Mouse (Mus musculus) heart, embryonic 11.5 days (tissue): ENCODE results near the gene 2610528J11Rik. TPM values are rescaled to one million over a fixed set of nuclear protein-coding genes. Genes with fewer than 3 reads are reported as not detected.
"Not testable (repeated sequence)": the region's sequence is repeated elsewhere in the genome, so short reads cannot be mapped to it uniquely, and the experiment has no call there.

Experiments
- ATAC-seq: fragments of 200-750 bp; cut with Nextera tagmentation; replicated peaks from 2 replicates; pipeline ENCODE4 v1.8.0; 2017; ENCODE audit warnings: moderate library complexity; ENCODE audit not compliant: insufficient number of reproducible peaks, low FRiP score, low TSS enrichment
- H3K27ac ChIP-seq: fragments of 300-500 bp; sonication (generic); 2 replicates; pipeline ENCODE4 v1.5.1; 2014; ENCODE audit warnings: mild to moderate bottlenecking, low read depth, low read length
- H3K27me3 ChIP-seq: fragments of 300-500 bp; sonication (generic); 2 replicates; pipeline ENCODE4 v1.6.1; 2014; ENCODE audit warnings: mild to moderate bottlenecking, low read length, mixed read lengths; ENCODE audit not compliant: control insufficient read depth, insufficient read depth
- H3K36me3 ChIP-seq: fragments of 300-500 bp; sonication (generic); 2 replicates; pipeline ENCODE4 v1.6.1; 2014; ENCODE audit warnings: mild to moderate bottlenecking, low read length, moderate library complexity, mixed read lengths; ENCODE audit not compliant: control insufficient read depth, insufficient read depth
- H3K4me1 ChIP-seq: fragments of 300-500 bp; sonication (generic); 2 replicates; pipeline ENCODE4 v1.6.1; 2014; ENCODE audit warnings: low read length; ENCODE audit not compliant: control insufficient read depth, insufficient read depth
- H3K4me2 ChIP-seq: fragments of 300-500 bp; sonication (generic); 2 replicates; pipeline ENCODE4 v1.6.1; 2014; ENCODE audit warnings: mild to moderate bottlenecking, moderate library complexity
- H3K4me3 ChIP-seq: fragments of 300-500 bp; sonication (generic); 2 replicates; pipeline ENCODE4 v1.5.1; 2014; ENCODE audit warnings: low read depth, low read length
- H3K9ac ChIP-seq: fragments of 300-500 bp; sonication (generic); 2 replicates; pipeline ENCODE4 v1.6.1; 2014; ENCODE audit warnings: mild to moderate bottlenecking, low read depth, low read length, moderate library complexity
- H3K9me3 ChIP-seq: fragments of 300-500 bp; sonication (generic); replicated peaks from 2 replicates; pipeline ENCODE4 v1.6.1; 2016; ENCODE audit warnings: low read length; ENCODE audit not compliant: control insufficient read depth
- WGBS: fragments of 180-500 bp; shearing (Covaris S2); extraction: QIAGEN DNeasy Blood & Tissue Kit; methylation state at CpG from one replicate; pipeline ENCODE4 v1.1.7; 2014; ENCODE audit not compliant: insufficient replicate concordance; 5-methylcytosine and 5-hydroxymethylcytosine counted together
- polyA plus RNA-seq: library from polyadenylated mRNA; unstranded; fragments of >200 nt; fragmentation: Nextera tagmentation; extraction: Ambion mirVana; gene quantifications from 2 replicates; pipeline ENCODE4 v1.2.1, GENCODE M21; 2014

2610528J11Rik gene
- 0.31 and 0.39 TPM in 2 replicates for polyA plus RNA-seq

DNA sequence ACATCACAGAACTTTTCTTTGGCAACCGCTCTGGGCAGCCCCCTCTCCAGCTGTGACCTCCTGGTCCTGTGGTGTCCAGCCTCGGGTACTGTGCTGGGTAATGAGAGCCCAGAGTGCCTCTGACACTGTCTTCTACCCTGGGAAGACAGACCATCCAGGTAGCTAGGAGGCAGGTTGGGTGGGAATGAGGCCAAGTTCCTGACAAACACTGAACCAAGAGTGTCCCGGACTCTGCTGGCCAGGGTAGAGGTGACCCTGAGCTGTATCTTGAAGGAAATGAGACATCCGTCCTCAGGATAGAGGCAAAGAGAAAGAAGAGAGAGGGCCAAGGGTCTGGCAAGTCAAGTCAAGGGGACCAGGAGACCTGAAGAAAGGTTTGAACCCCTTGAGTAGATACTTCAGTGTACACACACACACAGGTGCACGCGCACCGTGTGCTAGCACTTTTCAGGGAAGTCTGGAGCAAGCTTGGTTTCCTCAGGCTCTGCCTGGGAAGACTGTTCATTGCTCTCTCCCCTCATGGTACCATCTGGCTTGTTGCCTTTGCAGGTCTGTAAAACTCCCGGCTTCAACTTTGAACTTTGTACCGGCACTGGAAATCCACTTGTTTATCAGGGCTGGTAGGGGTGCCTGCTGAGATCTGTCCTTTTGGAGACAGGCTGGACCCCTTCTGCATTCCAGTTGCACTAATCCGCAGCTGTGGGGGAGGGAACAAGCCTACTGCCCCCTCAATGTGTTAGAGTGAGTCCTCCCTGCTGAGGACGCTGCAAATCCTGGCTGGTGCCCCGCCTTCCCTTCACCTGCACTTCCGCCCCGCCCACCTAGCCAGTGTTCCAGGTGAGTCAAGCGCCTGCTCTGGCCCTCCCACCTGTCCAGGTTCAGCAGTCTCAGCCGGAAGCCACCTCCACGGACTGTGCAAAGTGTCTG lies at the start of gene 2610528J11Rik:
TSS of gene 2610528J11Rik (plus strand) at position 592 of the 927 bp plus-strand sequence.
- Histone ChIP-seq H3K36me3 (no peaks in the 10 kb centered on the region), H3K9ac (no peak within 1 kb of the TSS), H3K9me3 (no peaks in the 10 kb centered on the region), H3K27me3 (peaks cover 4% of the 10 kb centered on the region; the same call in 1 of the 2 replicates), H3K4me3 (no peak within 1 kb of the TSS), H3K27ac (no peak within 1 kb of the TSS), H3K4me1 (no peaks in the 10 kb centered on the region), H3K4me2 (no peak within 1 kb of the TSS)
- ATAC-seq = no peak
- WGBS = 37% methylated on average over 17 of the region's 17 CpGs

DNA sequence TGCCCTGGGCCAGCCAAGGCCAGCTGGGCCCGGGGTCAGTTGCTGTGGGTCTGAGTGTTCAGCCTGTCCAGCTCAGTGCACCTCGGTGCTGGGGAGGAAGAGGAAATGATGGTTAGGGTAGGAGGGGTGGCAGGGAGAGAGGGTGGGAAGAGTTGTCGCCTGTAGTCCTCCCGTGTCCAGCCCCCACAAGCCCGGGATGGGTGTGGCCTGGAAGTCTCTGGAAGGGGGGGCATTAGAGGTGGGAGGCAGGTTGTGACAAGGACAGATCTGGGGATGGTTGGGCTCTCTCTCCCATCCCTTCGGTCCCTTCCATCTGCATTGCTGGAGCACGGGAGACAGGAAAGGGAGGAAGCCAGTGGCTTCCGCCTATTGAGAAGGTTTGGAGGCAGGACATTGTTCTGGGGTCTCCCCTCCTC lies 37.1 kb upstream of the 2610528J11Rik start, which contains the start of gene Tie1:
TSS of gene Tie1 (minus strand) at position 345 of the 416 bp plus-strand sequence.
- Histone ChIP-seq H3K4me1 (no peaks in the 10 kb centered on the region; the same call in 1 of the 2 replicates), H3K9ac (peak within 1 kb of the TSS; percentile 17; the same call in 1 of the 2 replicates), H3K9me3 (no peaks in the 10 kb centered on the region), H3K4me3 (peak within 1 kb of the TSS; percentile 37), H3K36me3 (no peaks in the 10 kb centered on the region), H3K27me3 (no peaks in the 10 kb centered on the region), H3K27ac (peak within 1 kb of the TSS; percentile 38), H3K4me2 (peak within 1 kb of the TSS; percentile 49)
- peak; percentile 85 for ATAC-seq
- 54% methylated on average over 8 of the region's 8 CpGs for WGBS

DNA sequence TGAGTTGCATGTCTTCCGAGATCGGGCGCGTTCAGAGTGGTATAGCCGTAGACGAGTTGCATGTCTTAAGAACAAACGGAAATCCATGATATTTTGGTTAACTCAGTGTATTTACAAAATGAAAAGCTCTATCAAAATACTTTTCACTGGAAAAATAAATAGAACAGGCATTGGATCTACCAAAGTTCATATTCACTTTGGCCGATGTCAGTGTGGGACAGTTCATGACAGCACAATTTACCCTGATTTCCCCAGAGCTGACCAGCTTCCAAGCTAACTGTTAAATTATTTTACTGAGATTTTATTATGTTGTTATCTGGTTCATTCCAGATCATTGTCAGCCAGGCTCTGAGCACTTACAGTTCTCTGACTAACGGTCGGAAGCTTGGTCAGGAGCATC lies 36.3 kb upstream of the 2610528J11Rik start:
- H3K27me3 ChIP-seq = no peaks in the 10 kb centered on the region
- H3K4me3 ChIP-seq = no peak overlapping the region
- no peak for ATAC-seq
- 81% methylated on average over 10 of the region's 10 CpGs for WGBS
- no peaks in the 10 kb centered on the region; the same call in 1 of the 2 replicates for H3K4me1 ChIP-seq
- H3K4me2 ChIP-seq = no peak overlapping the region
- H3K9ac ChIP-seq = no peak overlapping the region
- no peaks in the 10 kb centered on the region for H3K9me3 ChIP-seq
- H3K27ac ChIP-seq = peak overlapping the region; percentile 22; the same call in 1 of the 2 replicates
- no peaks in the 10 kb centered on the region for H3K36me3 ChIP-seq

DNA sequence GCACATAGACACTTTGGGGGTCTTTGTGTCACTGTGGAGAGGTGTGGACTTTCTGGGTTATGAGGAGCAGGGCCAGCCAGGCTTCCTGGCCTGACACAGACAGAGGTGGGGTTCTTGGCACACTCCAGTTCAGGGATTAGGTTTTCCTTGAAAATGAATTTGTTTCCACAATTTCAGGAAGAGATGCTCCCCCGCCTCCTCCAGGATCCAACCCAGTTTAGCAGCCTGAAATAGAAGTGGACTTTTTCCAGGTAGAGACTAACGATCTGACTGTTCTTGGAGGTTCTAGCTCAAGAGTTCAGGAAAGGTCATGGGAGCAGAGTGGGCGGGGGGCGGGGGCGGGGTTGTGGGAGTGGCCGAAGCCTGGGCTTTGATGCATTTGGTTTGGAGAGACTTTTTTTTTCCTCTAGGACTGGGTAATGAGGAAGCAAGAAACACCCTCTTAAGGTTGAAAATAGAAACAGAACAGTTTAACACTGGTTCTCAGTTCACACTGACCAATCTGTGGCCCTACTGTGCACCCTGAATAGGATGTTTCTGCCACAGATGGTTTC lies 26.6 kb upstream of the 2610528J11Rik start:
- Histone ChIP-seq H3K9me3 (no peaks in the 10 kb centered on the region), H3K27me3 (no peaks in the 10 kb centered on the region), H3K4me2 (no peak overlapping the region), H3K9ac (no peak overlapping the region), H3K4me1 (no peaks in the 10 kb centered on the region), H3K4me3 (no peak overlapping the region), H3K27ac (no peak overlapping the region), H3K36me3 (no peaks in the 10 kb centered on the region)
- ATAC-seq = no peak
- WGBS = 53% methylated on average over 6 of the region's 6 CpGs

DNA sequence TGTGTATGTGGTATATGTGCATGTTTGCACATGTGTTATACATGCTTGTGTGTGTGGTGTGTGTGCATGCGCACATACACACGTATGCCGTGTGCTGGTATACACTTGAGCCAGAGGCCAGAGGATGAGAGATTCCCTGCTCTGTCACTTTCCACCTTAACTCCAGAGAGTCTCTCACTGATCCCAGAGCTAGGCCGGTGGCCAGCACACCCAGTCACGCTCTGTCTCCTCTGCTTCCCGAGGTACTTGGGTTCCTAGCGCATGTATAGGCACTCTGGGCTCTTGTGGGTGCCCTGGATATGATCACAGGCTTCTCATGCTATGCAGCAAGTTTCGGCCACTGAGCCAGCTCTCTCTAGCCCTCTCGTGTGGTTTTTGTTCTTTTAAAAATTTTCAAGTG lies 26.0 kb upstream of the 2610528J11Rik start:
- H3K27me3 ChIP-seq = no peaks in the 10 kb centered on the region
- H3K36me3 ChIP-seq = no peaks in the 10 kb centered on the region
- 72% methylated on average over 9 of the region's 9 CpGs for WGBS
- no peak overlapping the region for H3K9ac ChIP-seq
- no peaks in the 10 kb centered on the region for H3K9me3 ChIP-seq
- ATAC-seq = no peak
- no peaks in the 10 kb centered on the region for H3K4me1 ChIP-seq
- H3K4me2 ChIP-seq = no peak overlapping the region
- no peak overlapping the region for H3K4me3 ChIP-seq
- H3K27ac ChIP-seq = no peak overlapping the region

DNA sequence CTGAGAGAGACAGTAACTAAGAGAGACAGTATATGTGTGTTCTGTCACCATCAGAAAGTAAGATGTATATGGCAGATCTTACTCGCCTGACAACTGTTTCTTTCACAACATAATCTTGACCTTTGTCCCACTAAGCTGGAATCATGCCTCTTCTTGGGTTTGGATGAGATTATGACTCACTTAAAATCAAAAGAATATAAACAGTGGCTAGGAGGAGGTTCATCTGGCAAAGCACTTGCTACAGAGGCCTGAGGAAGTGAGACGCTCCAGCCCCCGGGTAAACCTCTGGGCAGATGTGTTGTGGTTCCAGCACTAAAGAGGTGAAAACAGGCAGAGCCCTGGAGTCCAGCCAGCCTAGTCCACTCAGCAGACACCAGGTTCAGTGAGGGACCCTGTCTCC lies 21.2 kb upstream of the 2610528J11Rik start:
- H3K4me2 ChIP-seq = no peak overlapping the region
- no peak for ATAC-seq
- no peak overlapping the region for H3K4me3 ChIP-seq
- 69% methylated on average over 3 of the region's 3 CpGs for WGBS
- no peaks in the 10 kb centered on the region for H3K36me3 ChIP-seq
- H3K27me3 ChIP-seq = no peaks in the 10 kb centered on the region
- no peaks in the 10 kb centered on the region for H3K4me1 ChIP-seq
- no peak overlapping the region for H3K27ac ChIP-seq
- H3K9ac ChIP-seq = no peak overlapping the region
- no peaks in the 10 kb centered on the region for H3K9me3 ChIP-seq

DNA sequence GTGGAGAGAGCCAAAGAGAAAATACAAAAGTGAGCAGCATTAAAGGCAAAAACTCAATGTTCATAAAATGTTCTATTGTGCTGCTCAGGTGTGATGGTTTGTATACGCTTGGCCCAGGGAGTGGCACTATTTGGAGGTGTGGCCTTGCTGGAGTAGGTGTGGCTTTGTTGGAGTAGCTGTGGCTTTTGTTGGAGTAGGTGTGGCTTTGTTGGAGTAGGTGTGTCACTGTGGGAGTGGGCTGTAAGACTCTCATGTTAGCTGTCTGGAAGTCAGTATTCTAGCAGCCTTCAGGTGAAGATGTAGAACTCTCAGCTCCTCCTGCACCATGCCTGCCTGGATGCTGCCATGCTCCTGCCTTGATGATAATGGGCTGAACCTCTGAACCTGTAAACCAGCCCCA lies 19.6 kb upstream of the 2610528J11Rik start:
- not testable (repeated sequence) for H3K27ac ChIP-seq, H3K36me3 ChIP-seq, ATAC-seq, H3K4me2 ChIP-seq, H3K9ac ChIP-seq, H3K4me3 ChIP-seq, H3K4me1 ChIP-seq, H3K27me3 ChIP-seq, H3K9me3 ChIP-seq
- 86% methylated on average over 1 of the region's 1 CpGs for WGBS

DNA sequence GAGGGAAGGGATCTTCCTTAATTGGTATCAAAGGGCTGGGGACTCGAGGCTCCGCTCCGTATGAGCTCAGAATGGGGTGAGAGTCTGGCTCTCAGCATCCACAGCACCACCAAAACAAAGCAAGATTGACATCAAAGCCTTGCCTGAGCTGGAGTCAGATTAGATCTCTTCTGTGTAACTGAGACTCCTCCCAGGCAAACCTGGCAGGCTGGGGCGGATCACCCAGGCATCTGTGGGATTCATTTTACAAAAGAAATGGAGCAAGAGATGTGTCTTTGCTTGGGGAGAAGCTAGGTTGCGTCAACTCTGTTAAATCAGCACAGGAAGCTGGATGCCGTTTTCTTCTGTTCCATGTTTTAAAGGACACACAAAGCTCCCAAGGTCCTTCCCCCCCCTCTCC lies 17.7 kb upstream of the 2610528J11Rik start:
- Histone ChIP-seq H3K9me3 (no peaks in the 10 kb centered on the region), H3K4me2 (no peak overlapping the region), H3K4me1 (no peaks in the 10 kb centered on the region), H3K4me3 (no peak overlapping the region), H3K9ac (no peak overlapping the region), H3K36me3 (no peaks in the 10 kb centered on the region), H3K27me3 (no peaks in the 10 kb centered on the region), H3K27ac (no peak overlapping the region)
- WGBS = 18% methylated on average over 6 of the region's 6 CpGs
- ATAC-seq = no peak
